25 mouse cellular contexts compared by ENCODE assay signal in the genomic region with DNA sequence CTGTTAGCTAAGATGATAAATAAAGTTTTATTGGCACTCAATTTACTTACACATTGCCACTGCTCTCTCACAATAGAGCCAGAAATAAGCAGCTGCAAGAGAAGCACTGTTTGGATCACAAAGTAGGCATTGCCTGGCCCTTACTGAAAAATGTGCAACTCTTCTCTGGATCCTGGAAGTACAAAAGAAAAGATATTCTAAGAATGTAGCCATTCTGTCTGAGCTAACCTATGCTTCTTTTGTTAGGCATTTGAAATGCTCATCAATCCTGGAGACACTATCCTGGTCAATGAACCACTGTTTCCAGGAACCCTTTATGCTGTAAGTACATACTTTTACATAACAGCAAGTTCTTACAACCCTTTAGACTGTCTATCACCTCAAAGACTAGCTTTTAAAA. TPM values are rescaled to one million over a fixed set of nuclear protein-coding genes. Genes with fewer than 3 reads are reported as not detected.
DNase-seq lines count a peak whose midpoint lies in the region; ATAC-seq and TF ChIP-seq lines count a peak whose summit lies in the region.
"Had no signal": no experiment of that assay in that cellular context is flagged by ENCODE, and none has a peak within 500 bp of the region (broad histone marks: within the 10 kb centered on the region; RNA-seq: fewer than 3 reads in every experiment).

No protein-coding gene starts in this region.

- H3K27ac ChIP-seq in intestine, postnatal 0 days (ENCODE audit: low read depth, low read length), result no peak overlapping the region
- H3K27ac ChIP-seq in kidney, embryonic 16.5 days (ENCODE audit: low read length), result no peak overlapping the region
- H3K27ac ChIP-seq in kidney, embryonic 15.5 days, result no peak overlapping the region
- H3K27ac ChIP-seq: embryonic facial prominence, embryonic 10.5 days; embryonic facial prominence, embryonic 12.5 days; forebrain, embryonic 13.5 days; forebrain, embryonic 15.5 days had no signal

- no peaks in the 10 kb centered on the region for H3K27me3 ChIP-seq in intestine, postnatal 0 days (replicated peaks; ENCODE audit: control insufficient read depth, insufficient read depth, low read length)
- no peaks in the 10 kb centered on the region for H3K27me3 ChIP-seq in kidney, embryonic 16.5 days (ENCODE audit: insufficient read depth, low read length)
- no peaks in the 10 kb centered on the region for H3K27me3 ChIP-seq in kidney, embryonic 15.5 days
- H3K27me3 ChIP-seq: embryonic facial prominence, embryonic 12.5 days; forebrain, embryonic 13.5 days; forebrain, embryonic 15.5 days had no signal

- DNase-seq in Muller cell, postnatal 12 days (ENCODE audit: inconsistent ontology term), result peak; percentile 52
- peak; percentile 62 for DNase-seq in ZHBTc4 (ENCODE audit: low read depth, low spot score)
- DNase-seq: adrenal gland, adult 2 months; adrenal gland, postnatal 10 days; adrenal gland, postnatal 25 days; cerebellum, adult 11 months; cerebellum, adult 18-20 months; cerebellum, adult 8-10 months; cerebellum, adult 9-11 months; cerebellum, postnatal 14 days; cerebellum, postnatal 36 days; embryo, embryonic 11 days; forebrain, postnatal 0 days had no signal

- H3K4me1 ChIP-seq in intestine, postnatal 0 days (replicated peaks; ENCODE audit: control insufficient read depth, insufficient read depth, low read length), result no peaks in the 10 kb centered on the region
- no peaks in the 10 kb centered on the region for H3K4me1 ChIP-seq in kidney, embryonic 16.5 days (ENCODE audit: insufficient read depth, low read length)
- H3K4me1 ChIP-seq in kidney, embryonic 15.5 days, result no peaks in the 10 kb centered on the region
- H3K4me1 ChIP-seq: embryonic facial prominence, embryonic 10.5 days; embryonic facial prominence, embryonic 12.5 days; forebrain, embryonic 13.5 days; forebrain, embryonic 15.5 days had no signal

- H3K9ac ChIP-seq in intestine, postnatal 0 days (ENCODE audit: low read depth, low read length), result no peak overlapping the region
- H3K9ac ChIP-seq in kidney, embryonic 16.5 days (replicated peaks; ENCODE audit: low read length), result no peak overlapping the region
- H3K9ac ChIP-seq in kidney, embryonic 15.5 days, result no peak overlapping the region
- H3K9ac ChIP-seq: embryonic facial prominence, embryonic 12.5 days; forebrain, embryonic 13.5 days; forebrain, embryonic 15.5 days; forebrain, postnatal 0 days had no signal

- no peak for TF ChIP-seq CTCF in intestine, postnatal 0 days (IDR thresholded peaks at IDR 0.05; ENCODE audit: low read depth)

- ATAC-seq in intestine, postnatal 0 days, result no peak
- no peak for ATAC-seq in kidney, embryonic 16.5 days (ENCODE audit: low FRiP score, low TSS enrichment)
- no peak for ATAC-seq in kidney, embryonic 15.5 days (replicated peaks; ENCODE audit: low FRiP score)
- ATAC-seq: forebrain, embryonic 13.5 days; forebrain, embryonic 15.5 days; forebrain, postnatal 0 days had no signal

- no peak overlapping the region for H3K4me2 ChIP-seq in intestine, postnatal 0 days (replicated peaks; ENCODE audit: low read depth)
- no peak overlapping the region for H3K4me2 ChIP-seq in kidney, embryonic 16.5 days (replicated peaks; ENCODE audit: low read depth, low read length)
- H3K4me2 ChIP-seq in kidney, embryonic 15.5 days, result no peak overlapping the region
- H3K4me2 ChIP-seq: embryonic facial prominence, embryonic 12.5 days; forebrain, embryonic 13.5 days; forebrain, embryonic 15.5 days had no signal

- H3K36me3 ChIP-seq in intestine, postnatal 0 days (ENCODE audit: control insufficient read depth, insufficient read depth), result no peaks in the 10 kb centered on the region
- H3K36me3 ChIP-seq in kidney, embryonic 16.5 days (ENCODE audit: insufficient read depth, low read length), result no peaks in the 10 kb centered on the region
- H3K36me3 ChIP-seq in kidney, embryonic 15.5 days, result no peaks in the 10 kb centered on the region
- H3K36me3 ChIP-seq: embryonic facial prominence, embryonic 10.5 days; embryonic facial prominence, embryonic 12.5 days; forebrain, embryonic 15.5 days; G1E had no signal

- no peak overlapping the region for H3K4me3 ChIP-seq in intestine, postnatal 0 days (ENCODE audit: low read depth, low read length)
- H3K4me3 ChIP-seq in kidney, embryonic 16.5 days (ENCODE audit: low read length), result no peak overlapping the region
- H3K4me3 ChIP-seq in kidney, embryonic 15.5 days (replicated peaks), result no peak overlapping the region
- H3K4me3 ChIP-seq: embryonic facial prominence, embryonic 10.5 days; embryonic facial prominence, embryonic 12.5 days; forebrain, embryonic 13.5 days; forebrain, embryonic 15.5 days had no signal

- no peaks in the 10 kb centered on the region for H3K9me3 ChIP-seq in intestine, postnatal 0 days (ENCODE audit: control insufficient read depth)
- H3K9me3 ChIP-seq in kidney, embryonic 16.5 days (ENCODE audit: low read length), result no peaks in the 10 kb centered on the region
- H3K9me3 ChIP-seq in kidney, embryonic 15.5 days (replicated peaks), result no peaks in the 10 kb centered on the region
- H3K9me3 ChIP-seq: embryonic facial prominence, embryonic 10.5 days; embryonic facial prominence, embryonic 12.5 days; forebrain, embryonic 13.5 days; forebrain, embryonic 15.5 days; G1E had no signal

RNA-seq across cellular contexts. Expression of a gene that starts 12.6 kb away (rescaled TPM):
- 0.17 TPM in 1 of 2 replicates, not detected in the other for polyA plus RNA-seq in intestine, postnatal 0 days (2015; fragmentation: Nextera tagmentation; extraction: Ambion mirVana)
- polyA plus RNA-seq in kidney, embryonic 16.5 days (2015; fragmentation: Nextera tagmentation; extraction: Ambion mirVana), result 91.7 and 92.7 TPM in 2 replicates
- polyA plus RNA-seq in kidney, embryonic 15.5 days (2015; fragmentation: Nextera tagmentation; extraction: Ambion mirVana), result 49.8 and 59.4 TPM in 2 replicates
- polyA plus RNA-seq: adrenal gland, adult 2 months; G1E had no signal

RNA-seq across cellular contexts. Expression of a gene that starts 15.3 kb away (rescaled TPM):
- polyA plus RNA-seq in intestine, postnatal 0 days (2015; fragmentation: Nextera tagmentation; extraction: Ambion mirVana), result not detected in 2 replicates
- polyA plus RNA-seq in kidney, embryonic 16.5 days (2015; fragmentation: Nextera tagmentation; extraction: Ambion mirVana), result 1.7 and 2.1 TPM in 2 replicates
- 0.78 and 1.1 TPM in 2 replicates for polyA plus RNA-seq in kidney, embryonic 15.5 days (2015; fragmentation: Nextera tagmentation; extraction: Ambion mirVana)
- polyA plus RNA-seq: adrenal gland, adult 2 months; brain, embryonic 14.5 days; C2C12; embryonic facial prominence, embryonic 10.5 days; embryonic facial prominence, embryonic 12.5 days; embryonic facial prominence, embryonic 14.5 days; forebrain, embryonic 11.5 days; forebrain, embryonic 13.5 days; forebrain, embryonic 15.5 days; forebrain, postnatal 0 days; G1E had no signal

Comparison
In these comparisons a context has a peak if more than half of its experiments do, and no peak if none do; other contexts are left out.
1. RNA of a gene that starts 12.6 kb away (polyA plus RNA-seq): 91.7 to 92.7 TPM in kidney, embryonic 16.5 days and 49.8 to 59.4 TPM in kidney, embryonic 15.5 days; 0.17 TPM in intestine, postnatal 0 days; every median in the first group is over 10 times any median in the second.